ENCODE assay signal across 25 mouse cellular contexts in genomic region chr3:107627641-107628040, GRCm38 (mm10). TPM values are rescaled to one million over a fixed set of nuclear protein-coding genes. Genes with fewer than 3 reads are reported as not detected.
"Had no signal": no experiment of that assay in that cellular context is flagged by ENCODE, and none has a peak within 500 bp of the region (broad histone marks: within the 10 kb centered on the region; RNA-seq: fewer than 3 reads in every experiment).

No protein-coding gene starts in this region.

- DNase-seq: layer of hippocampus, adult 9-11 months; layer of hippocampus, postnatal 36 days; lung, embryonic 14.5 days; lung, postnatal 10 days; lung, postnatal 4 days; right cerebral cortex, postnatal 4 days; spleen, adult 18-20 months; thymus, adult 2 months; thymus, postnatal 25 days had no signal

- H3K4me2 ChIP-seq: limb, embryonic 15.5 days; liver, embryonic 12.5 days; lung, embryonic 14.5 days; midbrain, embryonic 12.5 days had no signal

- H3K27ac ChIP-seq: kidney, postnatal 0 days; limb, embryonic 15.5 days; liver, embryonic 12.5 days; midbrain, embryonic 12.5 days had no signal

- H3K4me3 ChIP-seq: limb, embryonic 15.5 days; liver, embryonic 12.5 days; midbrain, embryonic 12.5 days had no signal

- H3K27me3 ChIP-seq: limb, embryonic 15.5 days; liver, embryonic 12.5 days; midbrain, embryonic 12.5 days had no signal

RNA-seq across cellular contexts. Expression of gene Gm10961, which starts 3.5 kb away (rescaled TPM):
- total RNA-seq: layer of hippocampus, adult 18-20 months; layer of hippocampus, postnatal 36 days; left cerebral cortex, adult 8-10 months; left cerebral cortex, postnatal 25 days; megakaryocyte-erythroid progenitor cell, adult 5-6 weeks had no signal
- polyA plus RNA-seq: intestine, embryonic 14.5 days; kidney, postnatal 0 days; limb, embryonic 11.5 days; limb, embryonic 15.5 days; liver, embryonic 12.5 days; liver, embryonic 16.5 days; lung, embryonic 14.5 days; midbrain, embryonic 12.5 days; midbrain, embryonic 16.5 days; neural tube, embryonic 14.5 days; stomach, embryonic 14.5 days; testis, adult 2 months; thymus, adult 2 months; urinary bladder, adult 2 months had no signal

RNA-seq across cellular contexts. Expression of gene Alx3, which starts 32.8 kb away (rescaled TPM):
- total RNA-seq: megakaryocyte-erythroid progenitor cell, adult 5-6 weeks had no signal
- polyA plus RNA-seq: intestine, embryonic 14.5 days; lung, embryonic 14.5 days; neural tube, embryonic 14.5 days; stomach, embryonic 14.5 days; urinary bladder, adult 2 months had no signal
